In the genomic region with DNA sequence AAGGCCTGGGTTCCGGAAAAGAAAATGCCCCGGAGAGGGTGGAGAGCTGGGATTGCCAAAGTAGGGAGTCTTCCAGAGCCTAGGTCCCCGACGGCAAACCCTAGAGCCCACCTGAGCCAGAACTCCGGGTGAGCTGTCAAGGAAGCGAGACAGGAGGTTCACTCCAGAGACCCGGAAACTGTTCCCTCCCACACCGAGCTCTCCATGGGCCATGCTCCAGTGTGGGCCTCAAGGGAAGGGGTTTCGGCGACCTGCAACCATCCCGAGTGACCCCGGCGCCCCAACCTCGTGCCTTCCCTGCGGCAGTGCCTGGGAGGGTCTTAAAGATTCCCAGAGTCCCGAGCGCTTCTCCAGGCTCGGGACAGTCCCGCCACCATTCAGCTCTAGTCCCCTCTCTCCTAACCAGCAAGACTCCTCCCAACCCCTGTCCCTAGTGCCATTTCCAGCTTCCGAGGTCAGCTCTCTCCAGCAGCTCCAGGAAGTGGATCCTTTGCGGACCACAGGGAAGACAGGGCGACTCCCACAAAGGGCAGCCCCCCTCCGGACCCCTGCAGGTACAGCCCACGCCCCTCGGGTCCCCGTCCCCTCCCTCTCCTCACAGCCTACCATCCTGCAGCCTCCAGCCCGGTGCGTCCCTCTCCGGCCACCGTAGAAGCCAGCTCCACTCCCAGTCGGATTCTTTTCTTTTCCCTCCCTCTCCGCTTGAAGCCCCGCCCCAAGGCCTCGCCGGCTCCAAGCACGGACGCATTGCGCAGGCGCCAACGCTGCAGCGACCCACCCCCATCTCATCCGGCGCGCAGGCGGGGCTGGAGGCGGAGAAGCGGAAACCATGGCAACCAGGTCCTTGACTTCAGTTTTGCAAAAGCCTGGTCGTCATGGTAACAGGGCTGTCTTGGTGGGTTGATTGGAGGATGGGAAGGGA, we compare ENCODE assay signal across 8 mouse cellular contexts. TPM values are rescaled to one million over a fixed set of nuclear protein-coding genes. Genes with fewer than 3 reads are reported as not detected.
A peak's percentile ranks its signal among the peaks of the same experiment; 100 is the strongest.
DNase-seq lines count a peak whose midpoint lies in the region; ATAC-seq and TF ChIP-seq lines count a peak whose summit lies in the region.

A gene (minus strand): TSS at position 734 of the 922 bp plus-strand sequence.

- peak; percentile 33; the same call in 1 of the 2 replicates for TF ChIP-seq POLR2A in olfactory bulb, adult 2 months (IDR thresholded peaks at IDR 0.05; ENCODE audit: insufficient read depth, low read depth, low read length)
- TF ChIP-seq POLR2A in thymus, adult 2 months (IDR thresholded peaks at IDR 0.05; ENCODE audit: control insufficient read depth, extremely low read depth, insufficient read depth, low read length, poor library complexity), result 0 out of 2 replicates have a peak, but pooled peaks have one; percentile 37

- peak within 1 kb of the TSS; percentile 88 for H3K9ac ChIP-seq in forebrain, embryonic 16.5 days (replicated peaks; ENCODE audit: low read depth, low read length)
- H3K9ac ChIP-seq in lung, embryonic 14.5 days, result peak within 1 kb of the TSS; percentile 69

- H3K4me2 ChIP-seq in forebrain, embryonic 16.5 days (ENCODE audit: low read length), result peak within 1 kb of the TSS; percentile 81
- peak within 1 kb of the TSS; percentile 80 for H3K4me2 ChIP-seq in lung, embryonic 14.5 days

- peak within 1 kb of the TSS; percentile 89 for H3K4me3 ChIP-seq in G1E (ENCODE audit: low read depth, low read length)
- H3K4me3 ChIP-seq in forebrain, embryonic 16.5 days (replicated peaks; ENCODE audit: low read length), result peak within 1 kb of the TSS; percentile 77
- H3K4me3 ChIP-seq in layer of hippocampus, adult 2 months, result peak within 1 kb of the TSS; percentile 83
- peak within 1 kb of the TSS; percentile 79 for H3K4me3 ChIP-seq in lung, embryonic 14.5 days (ENCODE audit: low read depth, low read length)
- peak within 1 kb of the TSS; percentile 67 for H3K4me3 ChIP-seq in olfactory bulb, adult 2 months (ENCODE audit: insufficient read depth, low read depth, low read length)
- H3K4me3 ChIP-seq in thymus, adult 2 months (ENCODE audit: control insufficient read depth, insufficient read depth, low read length), result peak within 1 kb of the TSS; percentile 82

- intact Hi-C loops in heart, postnatal 36 days (cut with DNase I), result no loop called here

- H3K27me3 ChIP-seq in G1E (ENCODE audit: insufficient read depth, low read length), result peaks cover 1% of the 10 kb centered on the region; the same call in 1 of the 2 replicates
- no peaks in the 10 kb centered on the region for H3K27me3 ChIP-seq in forebrain, embryonic 16.5 days (replicated peaks; ENCODE audit: control insufficient read depth, insufficient read depth, low read length)
- no peaks in the 10 kb centered on the region for H3K27me3 ChIP-seq in lung, embryonic 14.5 days (ENCODE audit: insufficient read depth, low read length)
- no peaks in the 10 kb centered on the region for H3K27me3 ChIP-seq in thymus, adult 2 months (ENCODE audit: control insufficient read depth, insufficient read depth, low read length)

- H3K9me3 ChIP-seq in G1E (replicated peaks), result no peaks in the 10 kb centered on the region
- no peaks in the 10 kb centered on the region for H3K9me3 ChIP-seq in forebrain, embryonic 16.5 days (ENCODE audit: control insufficient read depth, low read length)
- no peaks in the 10 kb centered on the region for H3K9me3 ChIP-seq in lung, embryonic 14.5 days (ENCODE audit: low read depth, low read length)

- peaks cover 35% of the 10 kb centered on the region for H3K4me1 ChIP-seq in G1E (ENCODE audit: insufficient read depth, low read depth, low read length)
- peaks cover 13% of the 10 kb centered on the region for H3K4me1 ChIP-seq in forebrain, embryonic 16.5 days (replicated peaks; ENCODE audit: control insufficient read depth, insufficient read depth, low read length)
- H3K4me1 ChIP-seq in lung, embryonic 14.5 days (ENCODE audit: insufficient read depth), result no peaks in the 10 kb centered on the region
- peaks cover 12% of the 10 kb centered on the region for H3K4me1 ChIP-seq in olfactory bulb, adult 2 months (ENCODE audit: control insufficient read depth, insufficient read depth, low read length)
- H3K4me1 ChIP-seq in thymus, adult 2 months (replicated peaks; ENCODE audit: control insufficient read depth, insufficient read depth, low read length), result peaks cover 9% of the 10 kb centered on the region

- peak within 1 kb of the TSS; percentile 80 for H3K27ac ChIP-seq in forebrain, embryonic 16.5 days (ENCODE audit: low read length)
- peak within 1 kb of the TSS; percentile 92 for H3K27ac ChIP-seq in layer of hippocampus, adult 2 months
- H3K27ac ChIP-seq in lung, embryonic 14.5 days (ENCODE audit: low read depth), result peak within 1 kb of the TSS; percentile 67; the same call in 1 of the 2 replicates
- peak within 1 kb of the TSS; percentile 79 for H3K27ac ChIP-seq in olfactory bulb, adult 2 months (ENCODE audit: insufficient read depth, low read depth, low read length)
- H3K27ac ChIP-seq in thymus, adult 2 months (ENCODE audit: control insufficient read depth, insufficient read depth, low read length), result no peak within 1 kb of the TSS

- under 1% methylated on average over 47 of the region's 48 CpGs for WGBS in forebrain, embryonic 16.5 days
- under 1% methylated on average over 48 of the region's 48 CpGs for WGBS in lung, embryonic 14.5 days
- under 1% methylated on average over 48 of the region's 48 CpGs for whole genome bisulfite sequencing in olfactory bulb, adult 2 months
- WGBS in thymus, adult 2 months, result under 1% methylated on average over 48 of the region's 48 CpGs

- TF ChIP-seq CTCF in G1E (IDR thresholded peaks at IDR 0.05; ENCODE audit: low read depth, low read length), result no peak
- no peak for TF ChIP-seq CTCF in layer of hippocampus, adult 2 months (conservative IDR thresholded peaks at IDR 0.05)
- TF ChIP-seq CTCF in lung, embryonic 14.5 days (IDR thresholded peaks at IDR 0.05; ENCODE audit: low read depth), result no peak
- TF ChIP-seq CTCF in olfactory bulb, adult 2 months (IDR thresholded peaks at IDR 0.05; ENCODE audit: insufficient read depth, low read depth, low read length), result no peak
- peak; percentile 46; the same call in 1 of the 2 replicates for TF ChIP-seq CTCF in thymus, adult 2 months (IDR thresholded peaks at IDR 0.05; ENCODE audit: borderline replicate concordance, control insufficient read depth, extremely low read depth, insufficient read depth, low read length, poor library complexity)

- DNase-seq in G1E (ENCODE audit: low spot score), result peak; percentile 97
- DNase-seq in cerebellum, adult 18-20 months, result peak; percentile 99
- peak; percentile 95 to 96 for DNase-seq in heart, postnatal 36 days
- peak; percentile 99 for DNase-seq in layer of hippocampus, adult 2 months (ENCODE audit: low spot score in 2 of 2)
- DNase-seq in lung, embryonic 14.5 days, result peak; percentile 99
- peak; percentile 99 for DNase-seq in thymus, adult 2 months

- ATAC-seq in G1E (ENCODE audit: extremely low read depth, insufficient number of reproducible peaks, low FRiP score, poor library complexity, severe bottlenecking), result peak; percentile 58
- peak; percentile 93 for ATAC-seq in forebrain, embryonic 16.5 days
- ATAC-seq in lung, embryonic 14.5 days (ENCODE audit: insufficient read depth), result peak; percentile 94

- H3K36me3 ChIP-seq in G1E (replicated peaks), result peaks cover 38% of the 10 kb centered on the region
- H3K36me3 ChIP-seq in forebrain, embryonic 16.5 days (ENCODE audit: control insufficient read depth, insufficient read depth), result peaks cover 12% of the 10 kb centered on the region
- H3K36me3 ChIP-seq in lung, embryonic 14.5 days (ENCODE audit: insufficient read depth), result peaks cover 18% of the 10 kb centered on the region
- H3K36me3 ChIP-seq in thymus, adult 2 months (ENCODE audit: control insufficient read depth, insufficient read depth, low read length), result no peaks in the 10 kb centered on the region; the same call in 1 of the 2 replicates

RNA-seq across cellular contexts. Expression of the gene that starts here (rescaled TPM):
- total RNA-seq in G1E (2014; fragmentation: Nextera tagmentation) (36.8 and 37.5 TPM in 2 replicates), G1E (2017) (104 and 115 TPM in 2 replicates)
- 136 and 173 TPM in 2 replicates for polyA plus RNA-seq in G1E (2012)
- polyA plus RNA-seq in forebrain, embryonic 16.5 days (2015; fragmentation: Nextera tagmentation; extraction: Ambion mirVana), result 252 and 272 TPM in 2 replicates
- 10 to 100 TPM; 38.8 to 41.3 TPM for total RNA-seq in heart, postnatal 36 days (2021)
- 100 to 1,000 TPM; 298 to 323 TPM for total RNA-seq in layer of hippocampus, adult 2 months (2021)
- polyA plus RNA-seq in lung, embryonic 14.5 days (2014; fragmentation: Nextera tagmentation; extraction: Ambion mirVana), result 179 and 191 TPM in 2 replicates
- not detected in 2 replicates for polyA plus RNA-seq in olfactory bulb, adult 2 months (2012; ENCODE audit: insufficient read depth, insufficient read length, low replicate concordance, missing spikeins)
- 44.1 and 51.9 TPM in 2 replicates for polyA plus RNA-seq in thymus, adult 2 months (2012; rRNA removed)
